Mouse (Mus musculus): ENCODE results near the gene Astn2. TPM values are rescaled to one million over a fixed set of nuclear protein-coding genes. Genes with fewer than 3 reads are reported as not detected.

Gene Astn2
- total RNA-seq, 2 experiments from 2014 or later = 0.52 to 0.84 TPM

DNA sequence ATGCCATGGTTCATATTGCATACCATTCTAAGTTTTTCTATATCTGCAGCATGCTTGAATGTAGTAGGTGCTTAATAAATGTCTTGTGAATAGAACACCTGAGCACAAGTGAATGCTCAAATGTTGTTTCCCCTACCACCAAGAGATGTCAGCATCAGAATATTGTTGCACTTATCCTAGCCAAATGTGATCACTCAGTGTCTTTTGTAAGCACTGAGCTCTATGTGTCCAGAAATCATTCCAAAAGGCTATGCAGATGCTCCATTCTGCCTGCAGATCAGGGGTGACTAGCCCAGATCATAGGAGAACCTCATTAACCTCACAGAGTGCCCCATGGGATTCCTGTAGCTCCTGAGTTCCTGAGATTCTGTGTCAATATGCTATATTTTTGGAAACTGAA is 401.5 kb downstream of the Astn2 start:
- intact Hi-C loops (cut with DNase I) = no loop called here
- no peak for DNase-seq

DNA sequence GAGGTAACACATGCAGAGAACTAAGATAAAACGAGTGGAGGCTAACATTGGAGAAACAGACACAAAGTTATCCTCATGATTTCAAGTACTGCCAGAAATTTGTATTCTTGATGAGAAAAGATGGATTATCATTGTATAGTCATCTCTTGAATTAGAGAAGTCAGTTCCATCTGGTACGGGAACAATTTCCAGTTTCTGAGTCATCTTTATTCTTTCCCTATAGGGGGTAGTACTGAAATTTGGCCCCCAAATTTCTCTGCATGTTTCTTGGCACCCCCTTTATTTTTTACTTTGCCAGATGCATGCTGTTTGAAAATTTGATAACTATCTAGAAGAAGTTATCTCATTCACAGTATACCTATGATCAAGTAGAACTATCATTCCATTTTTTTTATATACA is 420.8 kb downstream of the Astn2 start:
- no peak for DNase-seq
- intact Hi-C loops (cut with DNase I) = no loop called here

DNA sequence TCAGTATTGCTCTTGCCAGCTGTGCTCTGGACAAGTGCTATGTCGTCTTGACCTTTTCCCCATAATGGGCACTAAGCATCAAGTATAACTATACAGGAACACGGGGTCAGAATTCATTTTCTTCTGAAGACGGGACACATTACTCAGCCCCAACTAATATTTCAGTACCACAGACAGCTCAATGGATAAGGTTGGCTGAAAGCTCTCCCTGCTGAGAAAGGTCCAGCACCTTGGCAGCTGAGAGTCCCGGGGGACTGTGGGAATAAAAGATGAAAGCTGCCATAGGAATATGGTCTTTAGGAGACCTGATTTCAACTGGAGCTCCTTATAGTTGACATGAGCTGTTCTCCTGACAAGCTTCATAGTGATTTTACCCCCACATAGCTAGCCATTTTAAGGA is 421.5 kb downstream of the Astn2 start:
- DNase-seq = no peak
- intact Hi-C loops (cut with DNase I) = no loop called here

DNA sequence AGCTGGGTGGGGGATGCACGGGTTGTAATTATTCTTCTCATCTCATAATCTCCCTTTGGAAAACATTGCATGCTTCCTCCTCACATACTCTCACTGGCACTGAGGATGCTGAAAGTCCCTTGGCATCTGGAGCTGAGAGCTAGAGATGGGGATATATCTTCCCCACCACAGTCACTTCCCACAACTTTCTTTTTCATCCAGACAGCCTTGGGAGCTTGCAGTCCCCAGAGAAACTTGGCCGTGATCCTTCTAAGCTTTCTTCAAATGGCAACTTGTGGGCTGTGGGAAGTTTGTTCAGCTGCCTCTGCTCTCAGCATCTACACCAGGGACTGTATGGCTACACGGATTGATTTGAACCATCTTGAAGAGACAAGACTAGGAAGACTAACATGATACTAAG is 428.2 kb downstream of the Astn2 start:
- DNase-seq = no peak
- intact Hi-C loops (cut with DNase I) = no loop called here

DNA sequence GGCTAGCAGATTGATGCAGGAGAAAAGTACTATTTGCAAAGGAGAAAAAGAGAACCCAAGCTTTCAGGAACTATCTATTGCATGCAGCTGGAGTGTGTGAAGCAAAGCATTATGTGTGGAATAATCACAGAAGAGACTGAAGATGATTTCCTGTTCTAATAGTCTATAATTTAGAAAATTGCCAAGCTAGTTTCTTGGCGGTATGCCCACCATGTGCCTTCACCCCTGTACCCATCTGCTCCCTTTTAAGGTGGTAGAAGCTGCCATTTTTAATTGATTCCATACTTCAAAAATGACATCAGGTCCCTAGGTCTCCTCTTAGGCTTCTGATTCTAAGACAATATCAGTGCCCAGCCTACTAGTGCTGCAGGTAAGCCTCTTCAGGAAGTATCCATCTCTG is 432.0 kb downstream of the Astn2 start:
- DNase-seq = no peak
- intact Hi-C loops (cut with DNase I) = no loop called here

DNA sequence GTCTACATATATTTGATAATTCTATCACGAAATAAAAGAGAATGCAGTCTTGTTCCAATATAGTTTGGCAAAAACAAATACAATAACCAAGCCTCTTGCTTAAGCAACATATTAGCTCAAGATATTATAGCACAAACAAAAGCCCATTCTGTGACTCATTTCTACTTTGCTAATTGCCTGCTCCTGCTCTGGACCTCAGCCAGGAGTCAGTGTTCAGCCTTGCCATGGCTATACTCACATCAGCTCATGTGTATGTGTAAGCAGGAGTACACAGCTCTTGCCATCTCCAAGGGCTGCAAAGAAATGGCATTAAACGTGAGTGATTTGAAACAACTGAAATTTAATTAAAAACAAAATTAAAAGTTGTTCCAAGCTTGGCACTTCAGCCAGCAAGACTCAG is 435.1 kb downstream of the Astn2 start:
- intact Hi-C loops (cut with DNase I) = no loop called here
- DNase-seq = no peak

DNA sequence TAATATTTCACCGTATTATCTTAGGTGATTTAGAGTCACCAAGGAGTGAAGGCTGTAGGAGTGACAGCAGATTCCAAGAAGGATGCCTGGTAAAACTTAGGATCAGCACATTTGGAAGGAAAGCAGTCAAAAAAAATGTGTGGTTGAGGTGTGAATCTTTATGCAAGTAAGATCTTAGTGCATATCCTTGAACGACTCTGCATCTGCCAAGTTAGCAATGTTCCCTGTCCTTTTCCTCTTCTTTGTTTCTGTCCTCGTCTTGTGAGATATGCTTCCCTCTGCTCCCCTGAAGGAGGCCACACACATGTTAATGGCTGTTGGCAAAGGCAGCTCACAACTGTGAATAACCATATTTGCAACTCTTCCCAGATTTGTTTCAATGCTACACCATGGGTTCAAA is 439.8 kb downstream of the Astn2 start:
- intact Hi-C loops (cut with DNase I) = no loop called here
- DNase-seq = no peak

DNA sequence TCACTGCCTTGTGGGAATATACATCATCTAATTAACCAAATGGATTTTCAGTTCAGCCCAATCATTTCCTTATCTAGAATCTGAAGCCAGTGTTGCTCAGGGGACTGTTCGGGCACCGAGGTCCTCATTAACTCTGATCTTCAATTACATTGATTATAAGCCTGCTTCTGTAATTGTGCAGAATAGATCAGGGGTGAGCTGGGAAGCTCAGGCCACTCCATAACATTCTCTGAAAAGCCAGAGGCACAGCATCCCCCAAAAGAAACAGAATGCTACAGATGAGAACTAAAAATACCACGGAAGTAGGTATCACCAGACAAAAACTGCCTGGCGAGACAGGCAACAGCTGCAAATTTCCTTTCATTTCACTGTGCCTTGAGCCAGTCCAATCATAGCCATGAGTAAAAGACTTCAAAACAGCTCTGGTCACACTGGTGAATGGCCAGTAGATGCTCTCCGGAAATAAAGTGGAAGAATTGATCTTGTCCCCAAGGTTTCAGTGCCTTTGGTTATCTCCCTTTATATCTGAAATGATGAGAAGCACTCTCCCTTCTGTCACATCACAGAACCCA is 445.1 kb downstream of the Astn2 start:
- intact Hi-C loops (cut with DNase I) = no loop called here
- no peak for DNase-seq

DNA sequence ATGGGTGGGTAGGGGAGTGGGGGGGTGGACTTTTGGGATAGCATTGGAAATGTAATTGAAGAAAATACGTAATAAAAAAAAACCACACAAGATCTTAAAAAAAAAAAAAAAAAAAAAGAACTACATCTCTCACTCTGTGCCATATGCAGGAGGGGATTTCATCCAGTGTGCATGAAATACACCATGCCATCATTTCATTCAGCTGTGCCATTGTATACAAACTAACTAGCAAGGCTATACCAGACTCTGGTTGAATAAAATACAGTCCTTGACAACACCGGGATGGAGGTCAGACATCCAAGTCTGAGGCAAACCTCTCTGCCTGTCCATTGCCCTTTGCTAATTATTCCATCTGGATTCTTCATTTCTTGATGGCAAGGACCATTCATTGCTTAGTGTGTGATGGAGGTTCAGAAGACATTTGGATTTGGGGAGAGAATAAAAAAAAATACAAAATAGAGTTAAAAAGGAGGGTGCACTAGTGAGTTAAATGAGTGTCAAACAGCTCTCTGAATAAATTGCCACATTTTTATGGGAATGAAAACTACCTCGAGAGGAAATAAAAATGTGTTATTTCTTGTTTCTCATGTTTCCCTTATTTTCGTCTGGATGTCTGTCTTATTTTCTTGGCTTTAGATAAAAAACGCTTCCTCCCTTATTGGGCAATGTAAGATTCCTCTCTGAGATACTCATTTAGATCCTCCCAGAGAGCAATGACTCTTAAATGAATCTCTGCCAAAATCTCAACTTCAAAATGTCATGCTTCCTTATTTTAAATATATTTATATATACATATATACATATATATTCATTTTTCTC is 445.8 kb downstream of the Astn2 start:
- intact Hi-C loops (cut with DNase I) = no loop called here
- DNase-seq = no peak

DNA sequence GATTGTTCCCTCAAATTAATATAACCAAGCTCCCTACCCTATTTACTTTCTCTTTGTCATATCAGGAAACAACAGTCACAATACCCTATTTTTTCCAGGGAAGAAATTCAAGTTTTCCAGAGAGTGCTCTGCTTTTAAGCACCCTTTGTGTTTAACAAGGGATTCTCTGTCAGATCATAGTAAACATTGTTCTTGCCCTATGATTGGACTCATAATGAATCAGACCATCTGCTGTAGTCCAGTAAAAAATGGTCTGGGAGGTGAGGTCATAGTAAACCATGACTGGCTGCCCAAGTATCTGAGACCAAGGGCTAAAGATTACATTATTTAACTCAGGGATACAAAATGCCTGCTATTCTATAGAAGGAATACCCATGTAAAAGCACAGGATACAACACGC is 452.5 kb downstream of the Astn2 start:
- intact Hi-C loops (cut with DNase I) = no loop called here
- DNase-seq = no peak

DNA sequence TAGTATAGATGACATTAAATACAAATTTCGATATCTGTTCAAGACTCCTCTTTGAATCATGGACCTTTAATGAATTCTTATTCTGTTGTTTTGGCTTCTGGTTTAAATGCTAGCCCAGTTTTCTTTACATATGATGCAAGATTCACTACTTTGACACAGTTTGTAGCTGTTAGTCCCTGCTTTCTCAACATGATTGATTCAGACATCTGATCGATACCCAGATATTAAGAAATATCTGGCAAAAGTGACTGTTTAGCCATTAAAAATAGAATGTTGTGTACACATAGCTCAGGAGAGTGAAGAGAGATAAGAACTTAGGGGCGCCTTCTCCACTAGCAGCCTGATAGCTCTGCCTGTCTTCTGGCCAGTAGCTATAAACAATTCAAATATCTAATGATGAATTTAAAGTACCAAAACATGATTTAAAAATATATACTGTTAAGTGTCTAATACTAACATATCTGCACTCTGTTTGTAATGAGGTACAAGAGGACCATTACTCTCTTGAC is 457.2 kb downstream of the Astn2 start:
- no peak for DNase-seq
- intact Hi-C loops (cut with DNase I) = no loop called here

DNA sequence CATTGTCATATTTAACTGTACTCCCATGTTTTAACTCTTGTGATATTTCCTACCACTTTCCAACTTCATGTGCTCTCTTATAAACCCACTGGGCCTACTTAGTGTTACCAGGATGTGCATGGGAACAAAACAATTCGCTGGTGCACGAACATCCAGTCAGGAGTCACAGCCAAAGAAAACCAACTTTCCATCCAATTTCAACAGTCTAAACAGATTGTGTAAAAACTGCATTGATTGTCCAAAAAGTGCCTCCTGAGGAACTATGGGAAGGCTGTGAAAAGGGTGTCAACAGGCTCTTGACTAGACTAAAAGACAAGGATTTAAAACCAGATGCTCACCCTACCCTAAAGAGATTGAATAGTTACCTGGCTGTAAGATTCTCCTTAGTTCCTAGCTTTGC is 458.4 kb downstream of the Astn2 start:
- no peak for DNase-seq

DNA sequence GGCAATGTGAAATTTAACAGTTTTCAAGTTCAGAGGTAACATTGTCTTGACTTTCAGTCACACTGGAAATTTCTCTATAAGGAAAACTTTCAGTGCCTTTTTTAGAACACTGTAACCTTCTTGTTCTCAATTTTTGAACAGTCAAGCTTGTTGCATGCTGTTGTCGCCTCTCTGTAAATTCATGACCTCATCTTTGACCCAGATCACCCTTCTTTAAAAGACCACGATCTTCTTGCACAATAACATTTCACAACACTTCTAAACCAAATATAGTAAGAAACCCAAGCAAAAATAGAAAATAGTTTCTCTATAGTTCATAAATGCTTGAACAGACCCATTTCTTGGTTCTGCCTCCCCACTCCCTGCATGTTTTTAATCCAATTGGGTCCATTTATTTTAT is 473.5 kb downstream of the Astn2 start:
- intact Hi-C loops (cut with DNase I) = no loop called here
- no peak for DNase-seq

More for the DNA sequence above, 458.4 kb downstream of the Astn2 start:
- intact Hi-C loops (cut with DNase I) = no loop called here

DNA sequence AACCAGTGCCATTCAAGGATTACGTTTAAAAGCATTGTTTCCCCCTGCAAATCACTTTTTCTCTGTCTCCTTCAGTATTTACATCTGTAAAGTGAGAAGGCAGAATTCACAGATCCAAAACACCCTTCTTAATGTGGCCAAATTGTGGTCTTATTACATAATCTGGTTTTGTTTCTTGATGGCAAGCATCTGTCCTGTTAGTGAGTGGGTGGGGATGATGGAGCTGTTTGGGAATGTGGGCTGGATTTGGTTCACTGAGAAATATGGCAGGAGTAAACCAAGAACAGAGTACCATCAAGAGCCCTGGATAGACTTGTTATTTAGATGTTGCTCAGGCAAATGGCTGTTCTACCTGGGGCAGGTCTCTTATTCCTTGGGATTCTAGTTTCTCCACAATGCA is 484.1 kb downstream of the Astn2 start:
- DNase-seq = no peak
- intact Hi-C loops (cut with DNase I) = no loop called here

DNA sequence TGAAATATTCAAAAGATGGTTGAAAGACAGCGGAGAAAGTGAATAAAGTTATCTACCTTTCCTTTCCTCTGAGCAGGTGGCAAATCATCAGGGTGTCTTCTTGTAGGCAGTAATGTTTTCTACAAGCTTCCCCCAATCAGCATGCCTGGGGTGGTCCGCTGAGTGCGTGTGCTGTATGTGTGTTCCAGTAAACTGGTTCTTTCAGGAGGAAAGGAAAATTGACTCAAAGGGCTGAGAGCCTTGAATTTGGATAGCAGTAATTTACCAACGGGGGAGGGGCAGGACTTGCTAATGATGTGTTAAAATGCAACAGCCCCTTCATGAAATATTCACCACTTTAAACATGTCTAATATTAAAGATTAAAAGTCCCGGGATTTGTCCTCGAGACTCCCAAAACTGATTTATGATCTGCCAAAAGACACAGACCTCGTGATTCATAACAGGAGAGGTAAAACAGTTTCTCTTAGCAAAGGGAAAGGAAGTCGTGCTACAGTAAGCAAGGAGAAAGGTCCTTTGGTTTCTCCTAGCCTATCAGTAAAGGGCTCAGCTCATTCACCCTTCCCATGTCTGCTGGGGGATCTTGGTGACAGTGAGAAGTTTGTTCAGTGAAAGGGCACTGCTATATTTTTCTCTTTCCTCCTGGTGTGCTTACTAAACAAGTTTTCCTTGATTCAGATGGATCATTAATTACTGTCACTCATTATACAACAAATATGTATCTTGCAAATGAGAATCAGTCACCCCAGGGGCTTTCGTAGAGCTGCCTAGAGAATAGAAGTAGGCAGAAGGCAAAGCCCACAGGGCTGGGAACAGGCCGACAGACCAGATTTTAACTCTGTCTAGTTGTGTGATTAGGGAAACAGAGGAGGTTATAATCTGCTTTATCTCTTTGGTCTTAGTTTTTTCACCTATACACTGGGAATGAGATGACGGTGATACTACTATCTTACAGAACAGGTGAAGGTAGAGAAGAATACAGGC is 488.1 kb downstream of the Astn2 start:
- intact Hi-C loops (cut with DNase I) = no loop called here
- no peak for DNase-seq

DNA sequence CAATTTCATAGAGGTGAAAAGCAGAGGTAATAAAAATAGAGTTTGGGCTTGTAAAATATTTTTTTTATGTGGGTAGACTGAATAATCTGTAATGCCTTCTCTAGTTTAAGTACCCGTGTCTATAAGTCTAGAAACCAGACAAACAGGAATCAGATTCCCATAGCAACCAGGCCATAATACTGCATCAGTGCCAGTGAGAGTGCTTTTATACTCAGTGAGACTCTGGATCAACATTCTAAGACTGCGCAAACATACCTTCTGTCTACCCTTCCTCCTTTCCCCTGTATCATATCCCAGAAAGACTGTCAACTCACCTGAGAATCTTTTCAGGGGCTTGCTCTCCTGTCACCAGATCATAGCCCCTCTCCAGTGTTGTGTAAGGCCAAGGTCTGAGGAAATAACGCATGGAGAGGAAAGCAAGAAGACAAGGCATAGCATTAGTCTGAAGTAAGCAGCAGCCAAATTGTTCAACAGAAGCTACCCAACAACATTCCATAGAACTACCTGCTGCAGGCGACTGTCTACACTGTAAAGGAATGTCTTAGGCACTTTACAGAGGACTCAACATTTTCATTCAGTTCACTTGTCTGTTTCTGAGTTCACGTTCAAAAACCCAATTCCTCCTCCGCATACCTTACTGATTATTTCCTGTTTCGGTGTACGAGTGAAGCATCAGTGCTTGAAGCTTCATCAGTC is 492.0 kb downstream of the Astn2 start:
- intact Hi-C loops (cut with DNase I) = no loop called here
- DNase-seq = no peak

DNA sequence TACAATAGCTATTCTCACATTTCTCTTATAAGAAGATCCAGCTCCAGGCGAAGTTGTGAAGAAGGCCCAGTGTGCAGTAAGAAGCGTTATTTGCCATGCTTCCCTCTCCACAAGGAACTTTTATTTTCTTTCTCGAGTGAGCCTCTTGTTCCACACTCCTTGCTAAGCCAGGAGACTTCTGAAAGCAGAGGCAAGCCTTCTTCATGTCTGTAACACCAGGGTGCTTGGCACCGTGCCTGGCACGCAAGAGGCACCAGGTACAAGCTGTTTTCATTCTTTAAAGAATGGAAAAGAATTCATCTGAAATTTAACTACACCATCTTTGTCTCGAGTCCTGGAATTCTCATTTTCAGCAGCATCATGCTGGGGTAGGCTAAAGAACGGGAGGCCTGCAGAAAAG is 496.8 kb downstream of the Astn2 start:
- intact Hi-C loops (cut with DNase I) = no loop called here
- DNase-seq = no peak

DNA sequence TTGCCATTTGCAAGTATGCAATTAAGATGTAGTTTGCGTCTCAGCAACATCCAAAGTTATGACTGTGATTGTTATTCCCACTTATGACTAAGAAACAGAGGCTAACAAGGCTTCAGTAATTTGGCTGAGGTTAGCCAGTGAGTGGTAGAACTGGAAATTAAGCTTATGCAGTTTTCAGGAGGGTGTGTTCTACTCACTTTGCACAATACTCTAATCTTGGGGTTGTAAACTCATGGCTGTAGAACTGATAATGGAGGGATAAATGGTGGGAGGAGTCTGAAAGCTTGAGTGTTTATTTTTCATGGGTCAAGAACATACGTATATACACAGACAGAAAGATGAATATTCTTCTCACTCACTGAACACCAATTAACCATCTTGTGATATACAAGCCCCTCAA is 499.4 kb downstream of the Astn2 start:
- intact Hi-C loops (cut with DNase I) = no loop called here

DNA sequence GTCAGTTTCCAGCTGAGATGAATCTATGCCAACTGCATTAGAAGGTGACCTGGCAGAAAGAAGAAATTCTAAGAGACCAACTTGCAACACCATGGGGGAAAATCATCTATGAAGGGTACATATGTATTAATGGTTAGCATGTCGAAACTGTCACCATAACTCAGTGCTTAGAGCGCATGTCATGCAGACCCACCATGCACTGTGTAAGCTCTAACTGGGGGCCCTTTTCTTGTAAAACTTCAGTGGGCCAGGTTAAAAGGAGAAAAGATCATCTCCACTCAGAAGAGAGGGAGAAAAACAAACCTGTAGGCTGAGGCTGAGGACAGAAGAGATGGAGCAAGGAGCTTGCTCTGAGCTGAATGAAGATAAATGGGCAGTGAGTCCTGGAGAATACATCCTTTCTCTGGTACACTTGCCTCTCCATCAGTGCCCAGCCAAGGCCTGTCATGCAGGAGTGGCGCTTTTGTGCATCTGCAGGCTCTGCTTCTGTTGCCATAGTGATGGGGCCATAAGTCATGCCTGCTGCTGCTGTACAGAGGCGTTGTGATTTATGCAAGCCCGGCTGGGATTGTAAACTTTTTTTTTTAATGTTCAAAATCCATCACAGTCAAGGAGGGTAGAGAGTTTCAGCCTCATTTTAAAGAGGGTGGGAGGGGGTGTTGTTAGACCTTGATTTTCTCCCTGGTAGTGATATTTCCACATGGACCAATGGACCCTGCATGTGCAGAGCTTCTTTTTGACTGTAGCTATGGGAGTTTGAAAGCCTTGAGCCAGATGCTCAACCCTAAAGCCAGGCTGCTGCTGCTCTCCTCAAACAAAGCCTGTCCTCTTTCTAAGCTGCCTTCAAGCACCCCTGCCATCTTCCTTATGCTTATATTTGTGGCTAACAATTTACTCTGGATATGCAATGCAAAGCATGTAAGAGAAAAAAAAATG is 508.1 kb downstream of the Astn2 start:
- no peak for DNase-seq
- intact Hi-C loops (cut with DNase I) = no loop called here

More for the DNA sequence above, 499.4 kb downstream of the Astn2 start:
- no peak for DNase-seq
